Mouse (Mus musculus) limb, embryonic 13.5 days (tissue): ENCODE data around the gene Ftsj3. TPM values are rescaled to one million over a fixed set of nuclear protein-coding genes. Genes with fewer than 3 reads are reported as not detected.

ENCODE experiments used
- ATAC-seq: fragments of 200-750 bp; cut with Nextera tagmentation; 2 replicates; pipeline ENCODE4 v1.8.0; 2017; ENCODE audit warnings: low read depth, moderate number of reproducible peaks, moderate TSS enrichment; ENCODE audit not compliant: low FRiP score
- H3K27ac ChIP-seq: fragments of 300-500 bp; sonication (generic); 2 replicates; pipeline ENCODE4 v1.5.1; 2015; ENCODE audit warnings: inconsistent platforms, mild to moderate bottlenecking, moderate library complexity
- H3K27me3 ChIP-seq: fragments of 300-500 bp; sonication (generic); 2 replicates; pipeline ENCODE4 v1.6.1; 2015; ENCODE audit warnings: mild to moderate bottlenecking, inconsistent platforms
- H3K36me3 ChIP-seq: fragments of 300-500 bp; sonication (generic); 2 replicates; pipeline ENCODE4 v1.6.1; 2015; ENCODE audit warnings: inconsistent platforms, mild to moderate bottlenecking, moderate library complexity
- H3K4me1 ChIP-seq: fragments of 300-500 bp; sonication (generic); 2 replicates; pipeline ENCODE4 v1.6.1; 2015; ENCODE audit warnings: inconsistent platforms
- H3K4me2 ChIP-seq: fragments of 300-500 bp; sonication (generic); replicated peaks from 2 replicates; pipeline ENCODE4 v1.6.1; 2015; ENCODE audit warnings: inconsistent platforms, mild to moderate bottlenecking, moderate library complexity
- H3K4me3 ChIP-seq: fragments of 300-500 bp; sonication (generic); 2 replicates; pipeline ENCODE4 v1.5.1; 2015; ENCODE audit warnings: moderate library complexity, mild to moderate bottlenecking, inconsistent platforms
- H3K9ac ChIP-seq: fragments of 300-500 bp; sonication (generic); 2 replicates; pipeline ENCODE4 v1.6.1; 2015; ENCODE audit warnings: mild to moderate bottlenecking, inconsistent platforms
- H3K9me3 ChIP-seq: fragments of 300-500 bp; sonication (generic); 2 replicates; pipeline ENCODE4 v1.6.1; 2016; ENCODE audit warnings: inconsistent platforms
- WGBS: fragments of 180-500 bp; shearing (Covaris S2); methylation state at CpG from one replicate; pipeline ENCODE4 v1.1.7; 2015; 5-methylcytosine and 5-hydroxymethylcytosine counted together
- polyA plus RNA-seq: library from polyadenylated mRNA; unstranded; fragments of >200 nt; fragmentation: Nextera tagmentation; extraction: Ambion mirVana; gene quantifications from 2 replicates; pipeline ENCODE4 v1.2.1, GENCODE M21; 2015

Gene Ftsj3
- polyA plus RNA-seq, 1 experiment from 2014 or later, result 58.5 TPM

- no peaks in the 10 kb centered on the region for H3K9me3 ChIP-seq
- H3K4me2 ChIP-seq, result peak within 1 kb of the TSS; percentile 60
- peaks cover 35% of the 10 kb centered on the region for H3K4me1 ChIP-seq
- no peak within 1 kb of the TSS for H3K27ac ChIP-seq
- H3K4me3 ChIP-seq, result peak within 1 kb of the TSS; percentile 30
- WGBS, result 8% methylated on average over 25 of the region's 25 CpGs
- no peaks in the 10 kb centered on the region; the same call in 1 of the 2 replicates for H3K27me3 ChIP-seq
- peak; percentile 38; the same call in 1 of the 2 replicates for ATAC-seq
- H3K9ac ChIP-seq, result no peak within 1 kb of the TSS
- no peaks in the 10 kb centered on the region for H3K36me3 ChIP-seq
These were observed 20.6 kb upstream of the Ftsj3 start, which contains the start of gene Tcam1 for GRCm38 (mm10) chr11:106276454-106276853. Tcam1 (plus strand) TSS chr11:106276672.

- Histone ChIP-seq H3K9ac (no peak overlapping the region), H3K4me1 (peaks cover 50% of the 10 kb centered on the region), H3K4me2 (no peak overlapping the region; the same call in 1 of the 2 replicates), H3K27me3 (no peaks in the 10 kb centered on the region; the same call in 1 of the 2 replicates), H3K27ac (peak overlapping the region; percentile 49), H3K4me3 (no peak overlapping the region), H3K36me3 (no peaks in the 10 kb centered on the region; the same call in 1 of the 2 replicates), H3K9me3 (no peaks in the 10 kb centered on the region)
- no peak for ATAC-seq
- 59% methylated on average over 7 of the region's 7 CpGs for WGBS
These were observed 19.1 kb upstream of the Ftsj3 start for GRCm38 (mm10) chr11:106274971-106275411.

- ATAC-seq, result no peak
- Histone ChIP-seq H3K4me1 (peaks cover 53% of the 10 kb centered on the region), H3K4me3 (no peak overlapping the region), H3K4me2 (0 out of 2 replicates have a peak overlapping the region, but pooled peaks have one; percentile 94), H3K27me3 (no peaks in the 10 kb centered on the region; the same call in 1 of the 2 replicates), H3K9ac (no peak overlapping the region), H3K36me3 (no peaks in the 10 kb centered on the region; the same call in 1 of the 2 replicates), H3K9me3 (no peaks in the 10 kb centered on the region), H3K27ac (peak overlapping the region; percentile 49)
- WGBS, result 72% methylated on average over 1 of the region's 1 CpGs
These were observed 18.5 kb upstream of the Ftsj3 start for GRCm38 (mm10) chr11:106274374-106274773.

GRCm38 (mm10) chr11:106273811-106274210 is 17.9 kb upstream of the Ftsj3 start:
- Histone ChIP-seq H3K36me3 (no peaks in the 10 kb centered on the region; the same call in 1 of the 2 replicates), H3K9ac (no peak overlapping the region), H3K4me3 (peak overlapping the region; percentile 76; the same call in 1 of the 2 replicates), H3K9me3 (no peaks in the 10 kb centered on the region), H3K27me3 (no peaks in the 10 kb centered on the region; the same call in 1 of the 2 replicates), H3K4me1 (peaks cover 58% of the 10 kb centered on the region), H3K4me2 (peak overlapping the region; percentile 94), H3K27ac (0 out of 2 replicates have a peak overlapping the region, but pooled peaks have one; percentile 87)
- ATAC-seq, result no peak
- 92% methylated on average over 6 of the region's 6 CpGs for WGBS

- no peaks in the 10 kb centered on the region; the same call in 1 of the 2 replicates for H3K36me3 ChIP-seq
- ATAC-seq, result no peak
- peak overlapping the region; percentile 65 for H3K9ac ChIP-seq
- H3K27ac ChIP-seq, result peak overlapping the region; percentile 87
- no peaks in the 10 kb centered on the region for H3K9me3 ChIP-seq
- H3K4me3 ChIP-seq, result peak overlapping the region; percentile 76
- peaks cover 63% of the 10 kb centered on the region for H3K4me1 ChIP-seq
- peak overlapping the region; percentile 94 for H3K4me2 ChIP-seq
- WGBS, result 10% methylated on average over 16 of the region's 16 CpGs
- H3K27me3 ChIP-seq, result no peaks in the 10 kb centered on the region; the same call in 1 of the 2 replicates
These were observed 17.4 kb upstream of the Ftsj3 start for GRCm38 (mm10) chr11:106273311-106273684.

- H3K9me3 ChIP-seq, result no peaks in the 10 kb centered on the region
- H3K4me1 ChIP-seq, result peaks cover 69% of the 10 kb centered on the region
- peak within 1 kb of the TSS; percentile 96 for H3K27ac ChIP-seq
- H3K27me3 ChIP-seq, result no peaks in the 10 kb centered on the region
- H3K4me3 ChIP-seq, result peak within 1 kb of the TSS; percentile 76
- peak within 1 kb of the TSS; percentile 94 for H3K4me2 ChIP-seq
- WGBS, result under 1% methylated on average over 61 of the region's 72 CpGs
- H3K36me3 ChIP-seq, result no peaks in the 10 kb centered on the region; the same call in 1 of the 2 replicates
- peak; percentile 94 for ATAC-seq
- peak within 1 kb of the TSS; percentile 100 for H3K9ac ChIP-seq
These were observed 16.9 kb upstream of the Ftsj3 start, which contains the start of gene Smarcd2 for GRCm38 (mm10) chr11:106272644-106273310. Smarcd2 (minus strand) TSS chr11:106272972.

GRCm38 (mm10) chr11:106271794-106272643 is 16.1 kb upstream of the Ftsj3 start:
- Histone ChIP-seq H3K36me3 (peaks cover 4% of the 10 kb centered on the region), H3K9ac (peak overlapping the region; percentile 100), H3K4me2 (peak overlapping the region; percentile 94), H3K9me3 (no peaks in the 10 kb centered on the region), H3K27ac (peak overlapping the region; percentile 96), H3K27me3 (no peaks in the 10 kb centered on the region), H3K4me1 (peaks cover 76% of the 10 kb centered on the region), H3K4me3 (peak overlapping the region; percentile 76)
- WGBS, result 1% methylated on average over 32 of the region's 41 CpGs
- no peak; the same call in 1 of the 2 replicates for ATAC-seq

- WGBS, result 24% methylated on average over 5 of the region's 5 CpGs
- H3K4me1 ChIP-seq, result peaks cover 78% of the 10 kb centered on the region
These were observed 15.4 kb upstream of the Ftsj3 start for GRCm38 (mm10) chr11:106271131-106271793.

GRCm38 (mm10) chr11:106269060-106269431 is 13.2 kb upstream of the Ftsj3 start:
- H3K9ac ChIP-seq, result peak overlapping the region; percentile 62; the same call in 1 of the 2 replicates
- no peaks in the 10 kb centered on the region for H3K27me3 ChIP-seq
- peak overlapping the region; percentile 58 for H3K4me2 ChIP-seq
- H3K27ac ChIP-seq, result peak overlapping the region; percentile 87
- H3K36me3 ChIP-seq, result peaks cover 33% of the 10 kb centered on the region
- H3K4me3 ChIP-seq, result peak overlapping the region; percentile 34
- no peak for ATAC-seq
- H3K4me1 ChIP-seq, result peaks cover 61% of the 10 kb centered on the region
- WGBS, result 0% methylated on average over 3 of the region's 3 CpGs
- no peaks in the 10 kb centered on the region for H3K9me3 ChIP-seq

More at GRCm38 (mm10) chr11:106271131-106271793, 15.4 kb upstream of the Ftsj3 start:
- Histone ChIP-seq H3K4me2 (peak overlapping the region; percentile 94), H3K27ac (peak overlapping the region; percentile 96), H3K9me3 (no peaks in the 10 kb centered on the region), H3K36me3 (peaks cover 11% of the 10 kb centered on the region), H3K9ac (peak overlapping the region; percentile 100), H3K4me3 (peak overlapping the region; percentile 76), H3K27me3 (no peaks in the 10 kb centered on the region)
- no peak for ATAC-seq

GRCm38 (mm10) chr11:106268326-106269059 is 12.6 kb upstream of the Ftsj3 start:
- ATAC-seq, result no peak
- Histone ChIP-seq H3K4me2 (peak overlapping the region; percentile 58), H3K4me3 (peak overlapping the region; percentile 34), H3K4me1 (peaks cover 56% of the 10 kb centered on the region), H3K36me3 (peaks cover 39% of the 10 kb centered on the region), H3K27me3 (no peaks in the 10 kb centered on the region), H3K9ac (peak overlapping the region; percentile 62), H3K9me3 (no peaks in the 10 kb centered on the region), H3K27ac (peak overlapping the region; percentile 87)
- WGBS, result 17% methylated on average over 8 of the region's 8 CpGs

- no peak for ATAC-seq
- H3K9me3 ChIP-seq, result no peaks in the 10 kb centered on the region
- no peak overlapping the region for H3K9ac ChIP-seq
- H3K27me3 ChIP-seq, result no peaks in the 10 kb centered on the region
- H3K27ac ChIP-seq, result peak overlapping the region; percentile 87
- peaks cover 45% of the 10 kb centered on the region for H3K36me3 ChIP-seq
- peak overlapping the region; percentile 58 for H3K4me2 ChIP-seq
- H3K4me3 ChIP-seq, result peak overlapping the region; percentile 34
- H3K4me1 ChIP-seq, result peaks cover 53% of the 10 kb centered on the region
- WGBS, result 38% methylated on average over 5 of the region's 5 CpGs
These were observed 12.0 kb upstream of the Ftsj3 start for GRCm38 (mm10) chr11:106267871-106268270.
